Mouse (Mus musculus) limb, embryonic 10.5 days (tissue): Measurements from ENCODE around the gene Hist3h2ba. TPM values are rescaled to one million over a fixed set of nuclear protein-coding genes. Genes with fewer than 3 reads are reported as not detected.

ENCODE experiments used
- DNase-seq: peaks from one replicate; pipeline ENCODE4 v3.0.0-alpha.2; 2017; ENCODE audit warnings: low spot score
- H3K27ac ChIP-seq: fragments of 300-500 bp; sonication (generic); 2 replicates; pipeline ENCODE4 v1.5.1; 2016; ENCODE audit warnings: mild to moderate bottlenecking
- H3K27me3 ChIP-seq: fragments of 300-500 bp; sonication (generic); 2 replicates; pipeline ENCODE4 v1.6.1; 2016; ENCODE audit warnings: low read depth, mild to moderate bottlenecking; ENCODE audit not compliant: poor library complexity, severe bottlenecking
- H3K36me3 ChIP-seq: fragments of 300-500 bp; sonication (generic); 2 replicates; pipeline ENCODE4 v1.6.1; 2016; ENCODE audit warnings: mild to moderate bottlenecking, moderate library complexity
- H3K4me1 ChIP-seq: fragments of 300-500 bp; sonication (generic); 2 replicates; pipeline ENCODE4 v1.6.1; 2016
- H3K4me3 ChIP-seq: fragments of 300-500 bp; sonication (generic); 2 replicates; pipeline ENCODE4 v1.5.1; 2016; ENCODE audit warnings: mild to moderate bottlenecking, moderate library complexity
- H3K9me3 ChIP-seq: fragments of 300-500 bp; sonication (generic); replicated peaks from 2 replicates; pipeline ENCODE4 v1.6.1; 2016; ENCODE audit warnings: mild to moderate bottlenecking
- WGBS: fragments of 180-500 bp; shearing (Covaris S2); methylation state at CpG from one replicate; pipeline ENCODE4 v1.1.7; 2016; 5-methylcytosine and 5-hydroxymethylcytosine counted together
- polyA plus RNA-seq: library from polyadenylated mRNA; unstranded; fragments of >200 nt; fragmentation: Nextera tagmentation; extraction: Ambion mirVana; gene quantifications from 2 replicates; pipeline ENCODE4 v1.2.1, GENCODE M21; 2016

The Hist3h2ba gene
- 3.2 and 4.5 TPM in 2 replicates for polyA plus RNA-seq

GRCm38 (mm10) chr11:58948542-58949479 is at the start of gene Hist3h2ba:
Gene Hist3h2ba, plus strand, starts transcription at chr11:58948920.
- Histone ChIP-seq H3K27me3 (peaks cover 98% of the 10 kb centered on the region), H3K27ac (peak within 1 kb of the TSS; percentile 79), H3K36me3 (no peaks in the 10 kb centered on the region), H3K4me1 (peaks cover 22% of the 10 kb centered on the region), H3K9me3 (no peaks in the 10 kb centered on the region), H3K4me3 (peak within 1 kb of the TSS; percentile 46)
- under 1% methylated on average over 48 of the region's 48 CpGs for WGBS
- DNase-seq, result peak; percentile 66

GRCm38 (mm10) chr11:58901080-58901479 is 47.6 kb upstream of the Hist3h2ba start:
- H3K4me1 ChIP-seq, result peaks cover 14% of the 10 kb centered on the region
- no peak overlapping the region for H3K4me3 ChIP-seq
- H3K27ac ChIP-seq, result no peak overlapping the region
- H3K36me3 ChIP-seq, result peaks cover 55% of the 10 kb centered on the region
- DNase-seq, result no peak
- H3K9me3 ChIP-seq, result no peaks in the 10 kb centered on the region
- H3K27me3 ChIP-seq, result no peaks in the 10 kb centered on the region

DNA sequence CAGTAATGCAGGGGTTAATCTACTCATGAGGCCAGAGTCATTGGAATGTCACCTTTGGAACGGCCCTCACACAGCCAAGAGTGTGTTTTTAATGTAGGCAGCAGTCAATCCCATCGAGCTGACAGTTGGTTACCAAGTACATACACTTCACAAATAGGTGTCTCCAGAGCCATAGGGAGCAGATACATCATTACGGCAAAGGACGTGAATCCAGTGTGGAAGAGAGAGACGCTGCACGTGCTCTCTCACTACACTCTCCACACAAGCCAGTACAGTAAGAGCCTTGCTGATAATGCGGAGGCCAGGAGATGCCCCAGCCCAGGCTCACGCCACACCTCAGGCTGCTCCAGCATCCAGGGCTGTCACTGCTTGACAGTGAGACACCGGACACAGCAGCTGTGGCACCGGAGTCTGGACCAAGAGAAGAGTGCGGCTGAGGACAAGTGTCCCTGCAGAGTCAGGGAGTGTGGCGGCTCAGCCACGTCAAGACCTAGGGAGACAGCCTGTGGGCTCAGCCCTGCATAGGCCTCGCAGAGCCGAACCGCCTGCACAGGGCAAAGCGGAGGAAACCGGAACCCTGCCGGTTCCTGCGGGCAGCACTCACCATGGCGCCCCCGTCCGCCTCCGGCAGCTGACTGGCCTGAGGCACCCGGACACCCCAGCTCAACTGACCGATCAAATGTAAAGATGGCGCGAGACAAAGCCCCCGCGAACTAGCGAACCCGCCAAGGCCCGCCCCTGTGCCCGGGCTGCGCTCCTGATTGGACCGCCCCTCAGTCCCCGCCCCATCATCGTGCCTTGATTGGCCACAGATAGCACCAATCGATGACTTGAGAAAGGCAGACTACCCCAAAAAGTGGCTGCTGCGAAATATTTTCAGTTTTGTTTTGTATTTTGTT is 45.0 kb upstream of the Hist3h2ba start, which contains the start of gene Zfp39:
Gene Zfp39 (minus strand): TSS at position 715 of the 899 bp plus-strand sequence.
- Histone ChIP-seq H3K4me3 (peak within 1 kb of the TSS; percentile 65), H3K9me3 (no peaks in the 10 kb centered on the region), H3K36me3 (peaks cover 35% of the 10 kb centered on the region), H3K4me1 (peaks cover 14% of the 10 kb centered on the region), H3K27me3 (no peaks in the 10 kb centered on the region), H3K27ac (peak within 1 kb of the TSS; percentile 93)
- under 1% methylated on average over 40 of the region's 40 CpGs for WGBS
- DNase-seq, result peak; percentile 94

DNA sequence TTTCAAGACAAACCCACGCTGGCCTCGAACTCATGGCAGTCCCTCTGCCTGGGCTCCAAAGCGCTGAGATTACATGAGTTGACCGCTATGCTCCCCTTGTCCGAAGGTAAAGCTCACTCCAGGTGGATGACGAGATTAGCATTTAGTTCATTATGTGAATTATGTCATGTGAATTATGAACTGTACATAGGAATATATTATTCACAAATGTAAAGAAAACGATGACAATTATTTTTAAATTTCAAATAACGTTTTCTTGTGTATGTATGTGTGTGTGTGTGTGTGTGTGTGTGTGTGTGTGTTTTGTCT is 44.4 kb upstream of the Hist3h2ba start:
- Histone ChIP-seq H3K9me3 (no peaks in the 10 kb centered on the region), H3K36me3 (peaks cover 29% of the 10 kb centered on the region), H3K4me1 (peaks cover 14% of the 10 kb centered on the region), H3K27me3 (no peaks in the 10 kb centered on the region), H3K4me3 (peak overlapping the region; percentile 65), H3K27ac (peak overlapping the region; percentile 93)
- 6% methylated on average over 8 of the region's 8 CpGs for WGBS
- no peak for DNase-seq

GRCm38 (mm10) chr11:58904838-58905237 is 43.9 kb upstream of the Hist3h2ba start:
- Histone ChIP-seq H3K9me3 (no peaks in the 10 kb centered on the region), H3K27me3 (no peaks in the 10 kb centered on the region), H3K36me3 (peaks cover 27% of the 10 kb centered on the region), H3K4me3 (peak overlapping the region; percentile 65), H3K4me1 (peaks cover 14% of the 10 kb centered on the region), H3K27ac (no peak overlapping the region)
- 48% methylated on average over 6 of the region's 6 CpGs for WGBS
- DNase-seq, result peak; percentile 33

DNA sequence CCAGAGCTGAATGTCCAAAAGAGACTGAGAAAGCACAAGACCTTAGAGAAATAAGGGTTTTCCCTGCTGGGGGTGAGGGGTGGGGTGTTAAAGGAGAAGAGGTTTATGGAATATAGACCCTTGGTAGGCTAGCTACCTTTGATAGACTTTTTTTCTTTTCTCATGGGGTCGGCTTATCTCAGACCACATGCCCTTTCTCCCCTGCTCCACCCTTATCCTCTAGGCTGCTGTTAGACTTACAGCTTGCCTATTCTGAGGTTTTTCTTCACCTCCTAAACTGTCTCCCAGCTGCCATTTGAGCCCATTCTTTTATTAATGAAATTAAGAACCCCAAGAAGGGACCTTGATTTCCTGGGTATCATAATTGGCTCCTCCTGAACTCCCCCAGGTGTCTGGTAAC is 34.9 kb upstream of the Hist3h2ba start:
- Histone ChIP-seq H3K4me3 (no peak overlapping the region), H3K36me3 (no peaks in the 10 kb centered on the region), H3K4me1 (peaks cover 11% of the 10 kb centered on the region), H3K27ac (peak overlapping the region; percentile 87; the same call in 1 of the 2 replicates), H3K9me3 (no peaks in the 10 kb centered on the region), H3K27me3 (no peaks in the 10 kb centered on the region)
- no peak for DNase-seq
- 71% methylated on average over 1 of the region's 1 CpGs for WGBS

- peak overlapping the region; percentile 87 for H3K27ac ChIP-seq
- peak; percentile 61 for DNase-seq
Observed at GRCm38 (mm10) chr11:58914461-58915028, 34.2 kb upstream of the Hist3h2ba start.

DNA sequence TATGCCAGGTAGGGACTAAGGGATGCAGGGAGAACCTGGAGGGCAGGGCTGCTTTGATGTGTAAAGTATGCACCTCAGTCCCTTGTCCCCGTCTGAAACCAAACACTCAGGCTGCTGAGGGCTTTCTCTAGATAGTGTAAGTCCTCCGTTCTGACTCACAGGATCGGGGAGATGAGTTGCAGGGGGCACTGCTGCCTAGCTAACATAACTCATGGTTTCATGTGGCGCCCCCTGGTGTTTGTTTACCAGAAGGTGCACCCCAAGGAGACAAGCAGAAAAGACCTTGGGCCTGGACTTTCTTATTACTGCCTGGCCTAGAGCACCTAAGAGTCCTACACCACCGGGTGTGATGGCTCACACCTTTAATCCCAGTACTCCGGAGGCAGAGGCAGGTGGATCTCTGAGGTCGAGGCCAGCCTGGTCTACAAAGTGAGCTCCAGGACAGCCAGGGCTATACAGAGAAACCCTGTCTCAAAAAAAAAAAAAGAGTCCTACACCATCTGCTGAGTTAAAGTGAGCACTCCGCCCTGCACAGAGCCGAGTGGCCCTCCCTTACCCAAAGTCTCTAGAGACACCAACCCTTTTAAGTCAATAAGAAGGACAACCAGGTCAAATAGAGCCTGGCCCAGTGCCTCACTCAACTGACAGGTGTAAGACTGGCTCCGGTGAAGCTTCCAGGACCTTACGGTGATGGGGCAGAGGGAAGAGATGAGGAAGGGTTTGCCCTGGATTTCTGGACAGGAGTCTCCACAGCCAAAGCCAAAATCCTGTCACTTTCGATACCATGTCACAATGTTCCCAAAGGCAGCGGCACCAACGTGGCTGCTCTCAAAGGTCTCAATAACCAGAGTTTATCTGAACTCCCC is 31.6 kb upstream of the Hist3h2ba start:
- DNase-seq, result peak; percentile 60
- H3K27me3 ChIP-seq, result no peaks in the 10 kb centered on the region
- no peak overlapping the region for H3K27ac ChIP-seq
- H3K4me3 ChIP-seq, result no peak overlapping the region
- H3K9me3 ChIP-seq, result no peaks in the 10 kb centered on the region
- 59% methylated on average over 14 of the region's 14 CpGs for WGBS
- no peaks in the 10 kb centered on the region for H3K36me3 ChIP-seq
- peaks cover 16% of the 10 kb centered on the region for H3K4me1 ChIP-seq

More at GRCm38 (mm10) chr11:58914461-58915028, 34.2 kb upstream of the Hist3h2ba start:
- Histone ChIP-seq H3K4me1 (peaks cover 15% of the 10 kb centered on the region), H3K4me3 (peak overlapping the region; percentile 43), H3K27me3 (no peaks in the 10 kb centered on the region), H3K9me3 (no peaks in the 10 kb centered on the region), H3K36me3 (no peaks in the 10 kb centered on the region)
- 16% methylated on average over 17 of the region's 17 CpGs for WGBS

DNA sequence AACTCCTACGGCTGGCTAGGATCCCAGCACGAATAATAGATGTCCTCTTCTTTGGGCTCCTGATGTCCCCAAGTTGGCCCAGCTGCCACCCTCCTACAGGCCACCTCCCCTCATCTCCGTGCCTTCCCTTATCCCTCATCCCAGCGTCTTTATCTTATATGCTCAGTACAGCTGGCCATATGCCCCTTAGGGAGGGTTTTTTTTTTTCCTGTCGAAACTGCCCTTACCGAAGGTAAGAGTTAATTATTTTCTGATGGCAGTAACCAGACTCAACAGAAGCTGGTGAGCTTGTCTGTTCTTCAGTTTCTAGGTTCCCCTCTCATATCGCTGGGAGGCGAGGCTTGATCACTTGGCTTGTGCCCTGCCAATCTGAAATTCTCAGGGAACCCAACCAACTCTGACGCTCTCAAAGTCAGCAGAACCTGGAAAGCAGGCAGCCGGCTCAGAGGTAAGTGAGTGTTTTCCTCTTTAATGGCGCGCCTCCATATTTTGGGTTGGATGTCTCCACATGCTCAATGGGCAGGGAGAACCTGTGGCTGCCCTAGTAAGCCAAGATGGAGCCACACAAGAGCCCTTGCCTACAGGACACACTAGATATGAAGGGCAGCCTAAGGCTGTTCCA is 30.9 kb upstream of the Hist3h2ba start, which contains the start of gene Btnl10:
Gene Btnl10 (plus strand): TSS at position 164 of the 622 bp plus-strand sequence.
- 86% methylated on average over 12 of the region's 12 CpGs for WGBS
- no peak for DNase-seq

DNA sequence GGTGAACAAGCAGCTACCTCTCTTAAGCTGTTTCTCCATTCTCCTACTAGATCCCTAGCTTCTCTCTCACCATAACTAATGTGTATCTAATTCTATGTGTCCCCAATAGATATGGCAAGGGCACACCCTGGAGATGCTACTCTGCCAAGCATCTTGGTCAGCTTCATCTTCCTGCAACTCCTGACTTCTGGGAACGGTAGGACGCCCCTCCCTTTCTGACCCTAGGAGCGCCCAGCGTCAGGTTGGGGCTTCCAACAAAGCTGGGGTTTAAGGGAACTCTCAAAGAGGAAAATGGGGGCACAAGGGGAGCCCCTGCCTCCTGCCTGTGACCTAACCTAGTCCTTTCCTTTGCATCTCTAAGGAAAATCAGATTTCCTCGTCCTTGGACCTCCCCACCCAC is 30.0 kb upstream of the Hist3h2ba start:
- Histone ChIP-seq H3K4me3 (no peak overlapping the region), H3K27me3 (no peaks in the 10 kb centered on the region), H3K36me3 (no peaks in the 10 kb centered on the region), H3K27ac (no peak overlapping the region), H3K4me1 (peaks cover 16% of the 10 kb centered on the region), H3K9me3 (no peaks in the 10 kb centered on the region)
- 83% methylated on average over 5 of the region's 5 CpGs for WGBS
- DNase-seq, result no peak

More for the DNA sequence above, 30.9 kb upstream of the Hist3h2ba start, which contains the start of gene Btnl10:
- no peak within 1 kb of the TSS for H3K27ac ChIP-seq
- H3K9me3 ChIP-seq, result no peaks in the 10 kb centered on the region
- H3K36me3 ChIP-seq, result no peaks in the 10 kb centered on the region
- H3K4me1 ChIP-seq, result peaks cover 16% of the 10 kb centered on the region
- no peak within 1 kb of the TSS for H3K4me3 ChIP-seq
- no peaks in the 10 kb centered on the region for H3K27me3 ChIP-seq

- 86% methylated on average over 9 of the region's 9 CpGs for WGBS
- no peaks in the 10 kb centered on the region for H3K9me3 ChIP-seq
- no peaks in the 10 kb centered on the region for H3K36me3 ChIP-seq
- H3K27me3 ChIP-seq, result no peaks in the 10 kb centered on the region
- H3K4me3 ChIP-seq, result no peak overlapping the region
- no peak overlapping the region for H3K27ac ChIP-seq
- DNase-seq, result no peak
- H3K4me1 ChIP-seq, result peaks cover 10% of the 10 kb centered on the region
Observed at GRCm38 (mm10) chr11:58922420-58922819, 26.3 kb upstream of the Hist3h2ba start.
